Mouse (Mus musculus): ENCODE measurements around the gene Dync1li1. TPM values are rescaled to one million over a fixed set of nuclear protein-coding genes. Genes with fewer than 3 reads are reported as not detected.
A peak's percentile ranks its signal among the peaks of the same experiment; 100 is the strongest.

Dync1li1 gene
- polyA plus RNA-seq, 3 experiments from 2014 or later: 46.3 to 55.0 (median 50.4) TPM

GRCm38 (mm10) chr9:114729911-114730805, 41.6 kb downstream of the Dync1li1 start:
- ATAC-seq: peak; percentile 26

- ATAC-seq: peak; percentile 80
Measured at GRCm38 (mm10) chr9:114731011-114731755, 42.6 kb downstream of the Dync1li1 start, which contains the start of gene Cmtm6. Gene Cmtm6 (plus strand): TSS chr9:114731116.

- no peak for ATAC-seq
Measured at GRCm38 (mm10) chr9:114731871-114732682, 43.5 kb downstream of the Dync1li1 start.

DNA sequence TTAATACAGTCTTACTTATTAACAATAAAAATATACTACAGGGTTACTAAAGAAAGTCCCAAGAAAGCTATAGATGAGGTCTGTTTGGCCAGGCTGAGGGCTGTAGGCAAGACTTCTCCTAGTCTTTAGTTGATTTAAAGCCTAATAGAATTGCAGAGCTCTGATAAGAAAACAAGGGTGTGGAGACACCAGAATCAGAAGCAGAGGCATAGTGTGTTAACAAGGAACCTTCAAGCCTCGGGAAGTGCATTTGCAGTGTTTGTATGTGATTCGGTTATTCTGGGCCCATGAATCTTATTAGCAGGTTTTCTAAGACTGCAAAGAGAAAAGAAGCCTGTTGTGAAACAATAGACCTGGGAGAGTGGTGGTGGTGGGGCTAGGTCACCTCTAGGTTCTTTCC, 44.6 kb downstream of the Dync1li1 start:
- ATAC-seq: no peak

DNA sequence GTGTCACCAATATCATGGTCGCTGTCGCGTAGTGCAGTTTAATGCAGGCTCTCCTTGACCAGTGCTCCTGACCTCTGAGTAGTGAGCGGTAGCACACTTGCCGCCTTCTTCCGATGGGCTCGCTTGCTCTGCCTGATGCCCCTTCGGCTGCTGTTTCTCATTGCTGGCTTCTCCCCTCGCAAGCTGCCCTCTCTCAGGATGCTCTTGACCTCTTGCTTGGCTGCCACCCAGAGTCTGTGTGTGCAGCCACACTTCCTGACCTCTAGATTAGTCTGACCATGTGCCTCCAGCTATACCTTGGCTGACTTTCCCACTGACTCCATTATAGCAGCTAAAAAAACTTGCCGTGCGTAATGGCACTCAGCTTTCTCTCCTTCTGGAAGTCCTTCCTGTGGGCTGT, 47.9 kb downstream of the Dync1li1 start:
- ATAC-seq: no peak

DNA sequence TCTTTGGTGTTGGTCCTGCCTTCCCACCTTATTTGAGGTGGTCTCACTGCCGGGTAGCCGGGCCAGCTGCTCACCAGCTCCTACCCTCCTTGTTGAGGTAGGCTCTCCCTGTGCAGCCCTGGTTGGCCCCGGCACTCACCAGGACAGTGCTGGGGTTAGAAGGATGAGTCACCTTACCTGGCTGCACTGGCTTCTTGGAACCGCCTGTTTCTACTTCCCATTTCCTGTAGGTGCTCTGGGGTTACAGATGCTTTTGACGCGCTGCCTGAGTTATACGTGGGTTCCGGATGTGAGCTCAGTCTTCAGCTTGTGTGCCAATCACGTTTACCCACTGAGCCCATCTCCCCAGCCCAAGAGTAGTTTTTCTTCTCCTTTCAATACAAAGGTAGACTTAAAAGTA, 51.7 kb downstream of the Dync1li1 start:
- ATAC-seq: peak; percentile 87

DNA sequence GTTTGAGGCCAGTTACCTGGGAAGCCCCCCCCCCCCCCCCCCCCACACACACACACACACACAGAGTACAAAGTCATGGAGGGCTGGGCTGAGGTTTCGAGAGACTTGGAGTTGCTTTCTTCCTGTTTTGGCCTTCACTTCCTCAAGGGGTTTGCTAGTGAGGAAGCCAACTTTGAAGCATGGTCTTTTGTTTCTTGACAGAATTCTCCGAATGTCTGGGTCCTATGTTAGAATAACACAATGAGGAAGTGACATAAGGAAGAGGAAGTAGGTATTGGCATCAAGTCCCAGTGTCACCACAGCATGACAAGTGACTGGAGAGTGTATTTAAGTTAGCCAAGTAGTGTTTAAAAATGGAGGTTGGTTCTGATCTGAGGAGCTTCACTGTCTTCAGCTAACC, 54.1 kb downstream of the Dync1li1 start:
- peak; percentile 59 for ATAC-seq

DNA sequence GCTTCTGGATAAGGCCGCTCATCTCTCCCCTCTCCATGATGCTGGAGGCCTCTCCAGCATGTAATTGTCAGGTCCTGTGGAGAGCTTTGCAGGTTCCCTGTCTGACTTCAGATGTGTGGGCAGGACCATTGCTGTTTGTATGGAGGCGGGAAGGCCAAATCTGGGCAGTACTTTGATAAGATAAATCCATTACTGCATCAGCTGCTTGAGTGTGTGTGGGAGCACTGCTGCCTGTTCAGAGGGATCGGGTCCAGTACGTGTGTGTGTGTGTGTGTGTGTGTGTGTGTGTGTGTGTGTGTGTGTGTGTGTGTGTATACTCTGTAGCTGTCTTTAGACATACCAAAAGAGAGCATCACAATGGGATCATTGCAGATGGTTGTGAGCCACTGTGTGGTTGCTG, 56.6 kb downstream of the Dync1li1 start:
- ATAC-seq: no peak

- no peak for ATAC-seq
Measured at GRCm38 (mm10) chr9:114745654-114746053, 57.1 kb downstream of the Dync1li1 start.

DNA sequence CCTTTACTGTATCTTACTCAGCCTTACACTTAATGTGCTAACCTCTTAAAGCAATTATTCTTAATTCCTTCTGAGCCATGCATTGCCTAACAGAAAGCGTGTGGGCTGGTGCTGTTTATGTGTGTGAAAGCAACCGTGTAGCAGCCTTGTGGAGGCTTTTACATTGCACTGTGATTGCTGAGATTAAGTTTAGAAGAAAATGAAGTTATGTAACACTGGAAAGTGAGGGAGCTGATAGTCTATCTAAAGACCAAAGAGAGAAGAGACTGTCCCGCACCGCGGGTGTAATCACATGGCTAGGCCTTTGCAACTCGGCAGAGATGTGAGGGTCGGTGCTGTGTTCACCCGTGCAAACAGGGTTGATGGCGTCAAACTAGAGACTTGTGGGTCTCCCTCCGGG, 58.4 kb downstream of the Dync1li1 start:
- ATAC-seq: no peak

DNA sequence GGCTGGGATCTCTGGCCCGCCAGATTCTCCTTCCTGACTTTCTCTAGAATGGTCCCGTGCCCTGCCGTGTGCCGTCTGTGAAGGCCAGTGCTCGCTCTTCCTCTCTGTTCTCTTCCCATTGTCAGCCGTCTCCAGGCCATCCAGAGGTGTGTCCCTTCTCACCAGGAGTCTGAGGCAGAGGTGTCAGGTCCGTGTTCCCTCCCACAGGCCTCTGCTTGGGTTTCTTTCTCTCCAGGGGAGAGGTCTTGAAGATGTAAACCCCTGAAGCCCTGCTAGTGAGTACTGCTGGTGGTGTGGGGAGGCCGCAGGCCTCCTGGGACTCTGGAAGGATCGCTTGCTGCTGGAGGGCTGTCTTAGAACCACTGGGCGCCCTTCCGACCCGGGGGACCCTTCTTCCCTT, 58.9 kb downstream of the Dync1li1 start:
- ATAC-seq: no peak

DNA sequence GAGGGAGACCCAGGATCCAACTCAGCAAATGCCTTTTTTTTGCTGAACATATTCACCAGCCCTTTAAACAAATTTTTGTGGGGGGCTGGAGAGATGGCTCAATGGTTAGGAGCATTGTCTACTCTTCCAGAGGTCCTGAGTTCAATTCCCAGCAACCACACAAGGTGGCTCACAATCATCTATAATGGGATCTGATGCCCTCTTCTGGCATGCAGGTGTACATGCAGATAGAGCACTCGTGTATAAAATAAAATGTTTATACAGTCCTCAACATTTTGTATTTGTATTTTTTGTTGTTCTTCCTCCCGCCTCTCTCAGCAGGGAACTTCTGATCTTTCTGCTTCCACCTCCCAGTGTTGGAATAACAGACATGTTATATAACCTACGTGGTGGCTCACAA, 63.0 kb downstream of the Dync1li1 start:
- ATAC-seq: no peak

DNA sequence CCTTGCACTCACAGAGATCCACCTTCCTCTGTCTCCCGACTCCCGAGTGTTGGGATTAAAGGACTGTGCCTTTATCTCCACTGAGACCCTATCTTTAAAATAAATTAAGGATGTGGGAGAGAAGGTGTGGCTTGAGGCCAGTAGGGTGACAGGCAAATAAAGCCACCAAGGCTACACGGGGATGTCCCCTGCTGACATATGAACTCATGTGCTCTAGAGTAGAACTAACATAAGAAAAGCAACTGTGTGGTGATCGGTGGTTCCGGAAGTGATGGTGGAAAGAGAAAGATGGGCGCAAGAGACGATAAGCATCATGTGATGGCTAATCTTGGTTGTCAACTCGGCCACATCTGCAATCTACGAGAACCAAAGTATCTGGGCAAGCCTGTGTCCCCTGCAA, 63.7 kb downstream of the Dync1li1 start:
- peak; percentile 64 for ATAC-seq

GRCm38 (mm10) chr9:114752863-114753484, 64.4 kb downstream of the Dync1li1 start:
- ATAC-seq: peak; percentile 92

DNA sequence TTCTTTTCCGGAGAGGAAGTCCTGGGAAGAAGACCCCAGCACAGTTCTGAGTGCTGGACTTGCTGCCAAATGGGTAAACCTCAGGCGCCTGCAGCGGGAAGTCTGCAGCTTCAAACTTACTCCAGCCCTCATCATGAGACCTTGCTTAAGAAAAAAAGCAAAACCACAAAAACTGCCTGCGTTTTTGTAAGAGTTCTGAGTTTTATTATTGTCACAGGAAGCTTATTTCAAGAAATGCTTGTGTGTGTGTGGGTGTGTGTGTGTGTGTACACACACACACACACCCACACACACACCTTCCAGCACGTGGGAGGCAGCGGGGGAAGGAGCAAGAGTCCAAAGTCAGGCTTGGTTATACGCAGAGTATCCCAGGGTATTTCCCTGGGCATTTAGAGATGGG, 69.7 kb downstream of the Dync1li1 start:
- peak; percentile 58 for ATAC-seq

GRCm38 (mm10) chr9:114758801-114759200, 70.2 kb downstream of the Dync1li1 start:
- ATAC-seq: no peak

DNA sequence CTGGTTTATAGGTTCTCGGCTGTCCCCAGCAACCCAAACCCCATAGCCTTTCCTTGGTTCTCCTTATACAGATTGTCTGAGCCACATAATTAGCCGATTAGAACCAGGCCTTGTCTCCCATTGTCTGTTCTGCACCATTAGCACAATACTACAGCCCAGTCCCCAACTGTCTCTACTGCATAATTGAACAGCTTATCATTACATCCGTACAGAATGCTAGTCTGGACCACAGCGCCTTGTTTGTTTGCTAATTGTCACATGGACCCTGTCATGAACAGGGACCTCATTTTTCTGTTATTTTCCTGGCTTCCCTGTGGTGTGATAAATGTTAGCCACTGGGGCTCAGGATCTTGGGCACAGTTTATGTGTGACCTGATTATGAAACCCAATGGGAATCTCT, 71.3 kb downstream of the Dync1li1 start:
- no peak for ATAC-seq

DNA sequence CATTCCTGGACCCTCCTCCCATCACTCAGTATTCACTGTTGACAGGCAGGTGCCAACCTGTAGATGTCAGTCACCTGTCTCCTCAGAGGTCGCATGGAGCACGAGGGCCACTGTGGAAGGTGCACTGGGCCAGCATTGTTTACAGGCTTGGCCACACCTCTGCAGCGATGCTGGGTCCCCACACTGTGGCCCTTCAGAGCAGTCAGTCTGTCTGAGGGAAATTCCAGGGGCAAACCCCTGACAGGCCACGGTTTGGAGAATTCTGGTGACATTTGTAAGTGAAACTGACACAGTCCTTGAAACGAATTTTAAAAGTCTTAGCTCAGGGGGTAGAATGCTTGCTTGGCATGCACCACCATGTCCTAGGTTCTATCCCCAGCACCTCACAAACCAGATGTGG, 71.8 kb downstream of the Dync1li1 start:
- ATAC-seq: peak; percentile 42

DNA sequence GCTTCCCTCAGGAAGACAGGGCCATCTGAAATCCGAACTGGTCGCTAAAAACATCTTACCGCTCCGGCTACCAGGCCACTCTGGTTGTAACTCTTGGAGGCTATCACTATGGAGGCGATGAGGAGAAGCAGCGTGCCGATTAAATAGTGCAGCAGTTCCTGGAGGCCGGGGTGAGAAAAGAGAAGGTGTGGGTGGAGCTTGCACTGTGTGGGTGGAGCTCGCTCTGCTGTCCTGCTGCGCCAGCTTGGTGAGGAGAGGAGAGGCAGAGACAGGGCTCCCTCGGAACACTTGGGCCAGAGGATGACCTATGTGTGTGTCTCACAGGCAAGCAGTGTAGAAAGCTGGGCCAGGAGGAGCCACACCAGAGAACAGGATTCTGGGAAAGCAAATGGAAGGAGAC, 73.3 kb downstream of the Dync1li1 start:
- no peak for ATAC-seq

DNA sequence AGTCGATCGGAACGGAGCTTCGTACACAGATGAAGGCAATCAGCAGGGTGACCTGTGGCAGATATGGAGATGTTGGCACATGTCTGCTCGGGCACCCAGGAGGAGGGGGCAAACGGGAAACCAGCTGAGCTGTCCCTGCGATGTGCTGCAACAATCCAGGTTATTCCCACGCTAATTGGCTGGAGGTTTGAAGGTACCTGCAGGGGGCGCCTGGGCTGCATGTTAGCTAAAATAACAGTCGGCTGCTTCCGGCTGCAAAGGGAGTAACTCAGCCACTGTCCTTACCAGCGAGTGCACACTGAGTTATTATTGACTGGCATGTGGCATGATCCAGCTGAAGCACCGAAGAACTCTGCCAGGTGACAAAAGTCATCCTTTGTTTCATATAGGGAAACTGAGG, 74.8 kb downstream of the Dync1li1 start:
- ATAC-seq: no peak

DNA sequence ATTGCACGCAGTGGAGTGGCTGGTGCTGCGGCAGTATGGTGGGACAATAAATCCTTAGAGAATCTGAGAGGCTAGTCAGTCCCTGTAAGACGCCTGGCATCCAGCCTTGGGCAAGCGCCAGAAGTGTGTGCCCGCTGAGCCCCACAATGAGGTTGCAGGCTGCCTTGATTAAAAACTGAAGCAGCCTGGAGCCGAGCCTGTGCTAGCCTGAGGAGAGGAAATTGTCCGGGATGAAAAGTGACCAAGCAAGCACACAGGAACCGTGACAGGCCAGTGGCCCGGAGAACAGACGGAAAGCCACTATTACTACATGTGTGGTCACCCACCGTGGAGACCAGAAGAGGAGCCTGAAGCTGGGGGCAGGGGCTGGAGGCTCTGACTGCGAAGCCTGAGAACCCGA, 78.4 kb downstream of the Dync1li1 start:
- no peak for ATAC-seq

DNA sequence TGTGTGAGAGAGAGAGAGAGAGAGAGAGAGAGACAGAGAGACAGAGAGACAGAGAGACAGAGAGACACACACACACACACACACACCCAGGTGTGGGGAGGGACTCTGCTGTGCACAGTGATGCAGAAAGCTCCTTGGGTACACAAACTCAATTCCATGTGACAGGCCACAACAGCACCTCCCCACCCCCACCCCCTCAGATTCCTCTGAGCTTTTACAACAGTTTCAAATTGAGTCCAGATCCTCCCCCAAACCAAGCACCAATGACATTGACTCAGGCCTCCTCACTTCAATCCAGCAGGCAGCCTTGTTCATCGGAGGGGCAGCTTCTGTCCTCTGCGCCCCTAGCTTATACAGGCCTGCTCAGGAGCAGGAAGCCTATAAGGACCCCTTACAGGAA, 78.9 kb downstream of the Dync1li1 start:
- ATAC-seq: no peak
